Mouse (Mus musculus) intestine, embryonic 14.5 days (tissue): ENCODE measurements around the gene Gm10058. TPM values are rescaled to one million over a fixed set of nuclear protein-coding genes. Genes with fewer than 3 reads are reported as not detected.
"Not testable (repeated sequence)": the region's sequence is repeated elsewhere in the genome, so short reads cannot be mapped to it uniquely, and the experiment has no call there.

Experiments used
- ATAC-seq: fragments of 200-750 bp; cut with Nextera tagmentation; replicated peaks from 2 replicates; pipeline ENCODE4 v1.8.0; 2017; ENCODE audit warnings: low read depth, moderate number of reproducible peaks, moderate TSS enrichment, moderate library complexity; ENCODE audit not compliant: low FRiP score, low TSS enrichment
- DNase-seq: peaks from one replicate; pipeline ENCODE4 v3.0.0-alpha.2; 2018; ENCODE audit warnings: low spot score
- H3K27ac ChIP-seq: fragments of 300-500 bp; sonication (generic); 2 replicates; pipeline ENCODE4 v1.5.1; 2014; ENCODE audit warnings: low read depth, mild to moderate bottlenecking, control low read depth
- H3K27me3 ChIP-seq: fragments of 300-500 bp; sonication (generic); replicated peaks from 2 replicates; pipeline ENCODE4 v1.6.1; 2014; ENCODE audit warnings: low read length, control low read depth; ENCODE audit not compliant: control insufficient read depth, insufficient read depth
- H3K36me3 ChIP-seq: fragments of 300-500 bp; sonication (generic); 2 replicates; pipeline ENCODE4 v1.6.1; 2014; ENCODE audit warnings: low read length, control low read depth; ENCODE audit not compliant: control insufficient read depth, insufficient read depth
- H3K4me1 ChIP-seq: fragments of 300-500 bp; sonication (generic); replicated peaks from 2 replicates; pipeline ENCODE4 v1.6.1; 2014; ENCODE audit warnings: low read length, control low read depth, mixed read lengths; ENCODE audit not compliant: control insufficient read depth, insufficient read depth
- H3K4me2 ChIP-seq: fragments of 300-500 bp; sonication (generic); 2 replicates; pipeline ENCODE4 v1.6.1; 2014; ENCODE audit warnings: low read length
- H3K4me3 ChIP-seq: fragments of 300-500 bp; sonication (generic); 2 replicates; pipeline ENCODE4 v1.5.1; 2014; ENCODE audit warnings: low read depth, low read length, control low read depth, mixed read lengths
- H3K9ac ChIP-seq: fragments of 300-500 bp; sonication (generic); 2 replicates; pipeline ENCODE4 v1.6.1; 2014; ENCODE audit warnings: mild to moderate bottlenecking, low read length
- H3K9me3 ChIP-seq: fragments of 300-500 bp; sonication (generic); 2 replicates; pipeline ENCODE4 v1.6.1; 2016; ENCODE audit warnings: low read length, control low read depth; ENCODE audit not compliant: control insufficient read depth
- WGBS: fragments of 180-500 bp; shearing (Covaris S2); extraction: QIAGEN DNeasy Blood & Tissue Kit; methylation state at CpG from one replicate; pipeline ENCODE4 v1.1.7; 2014; 5-methylcytosine and 5-hydroxymethylcytosine counted together
- polyA plus RNA-seq: library from polyadenylated mRNA; unstranded; fragments of >200 nt; fragmentation: Nextera tagmentation; extraction: Ambion mirVana; gene quantifications from 2 replicates; pipeline ENCODE4 v1.2.1, GENCODE M21; 2014

Gene Gm10058
- polyA plus RNA-seq: not detected in 2 replicates

DNA sequence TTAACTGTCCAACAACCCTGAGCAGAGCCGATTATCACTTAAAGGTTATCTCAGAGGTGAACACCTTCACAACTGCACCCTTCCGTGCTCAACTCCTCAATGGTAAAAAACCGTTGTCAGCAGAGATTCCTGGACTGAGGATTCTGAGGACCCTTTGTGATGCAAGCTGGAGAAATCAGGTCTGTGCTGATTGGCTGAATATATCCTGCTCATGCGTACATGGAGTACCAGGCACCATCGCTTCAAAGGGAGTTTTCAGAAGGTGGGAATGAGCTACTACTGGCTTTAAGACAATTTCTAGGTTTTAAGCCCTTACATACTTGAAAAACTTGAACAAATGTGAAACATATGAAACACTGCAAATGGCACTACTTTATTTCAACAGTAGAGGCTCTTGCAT lies at the start of gene Gm10058:
Gm10058 (minus strand) TSS at position 101 of the 400 bp plus-strand sequence.
- H3K4me3 ChIP-seq, DNase-seq, H3K27me3 ChIP-seq, ATAC-seq, H3K9me3 ChIP-seq, H3K27ac ChIP-seq, H3K9ac ChIP-seq, H3K4me1 ChIP-seq, H3K36me3 ChIP-seq, H3K4me2 ChIP-seq: not testable (repeated sequence)
- WGBS: no CpG with 5 or more reads among the region's 5 CpGs
